Mouse (Mus musculus): ENCODE data around the gene Fgfbp3. TPM values are rescaled to one million over a fixed set of nuclear protein-coding genes. Genes with fewer than 3 reads are reported as not detected.

Gene Fgfbp3
- polyA plus RNA-seq, 1 experiment from 2014 or later, result 5.5 TPM

DNA sequence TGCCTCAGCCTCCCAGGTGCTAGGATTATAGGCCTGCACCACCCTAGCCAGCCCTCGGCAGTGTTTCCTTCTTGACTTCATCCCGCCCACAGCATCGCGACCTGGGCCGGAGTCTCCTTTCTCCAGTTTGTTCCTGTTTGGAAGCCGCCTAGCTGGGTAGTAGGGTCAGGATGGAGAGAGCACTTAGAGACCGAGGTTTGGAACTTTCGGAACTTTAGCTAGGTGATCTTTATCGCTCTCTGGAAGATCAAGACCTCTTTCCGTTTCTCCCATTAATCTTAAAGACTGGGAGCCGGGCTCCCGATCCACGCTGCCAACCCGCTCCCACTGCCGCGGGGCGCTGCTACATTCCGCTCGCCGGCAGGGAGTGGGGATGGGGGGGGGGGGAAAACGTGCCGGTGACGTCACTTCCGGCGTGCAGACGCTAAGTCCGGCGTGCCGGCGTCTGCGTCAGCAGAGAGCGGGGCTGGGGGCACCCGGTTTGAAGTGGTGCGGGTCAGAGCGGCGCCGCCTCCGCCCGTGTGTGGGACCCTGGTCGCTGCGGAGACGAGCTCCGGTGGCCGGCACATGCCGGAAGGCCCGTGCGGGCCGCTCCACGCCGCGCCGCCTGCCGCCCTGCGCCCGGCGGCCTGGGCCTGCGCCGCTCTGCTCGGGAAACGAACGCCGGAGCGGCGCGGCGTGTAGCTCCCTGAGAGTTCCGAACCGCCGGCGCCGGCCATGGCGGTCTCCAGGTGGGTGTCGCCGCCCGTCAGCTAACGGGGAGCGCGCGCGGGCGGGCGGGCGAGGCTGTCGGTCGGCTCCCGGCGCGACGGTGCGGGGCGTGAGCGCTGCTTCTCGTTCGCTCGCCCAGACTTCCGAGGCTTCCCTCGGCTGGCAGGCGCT, 6.5 kb upstream of the Fgfbp3 start, which contains the start of gene Btaf1:
Btaf1 (plus strand) TSS at position 409 of the 882 bp plus-strand sequence.
- Histone ChIP-seq H3K36me3 (ENCODE audit: insufficient read depth) (no peaks in the 10 kb centered on the region), H3K27ac (ENCODE audit: low read depth) (peak within 1 kb of the TSS; percentile 94), H3K9ac (peak within 1 kb of the TSS; percentile 92), H3K4me3 (ENCODE audit: low read depth, low read length) (peak within 1 kb of the TSS; percentile 90), H3K4me2 (peak within 1 kb of the TSS; percentile 88), H3K27me3 (ENCODE audit: insufficient read depth, low read length) (no peaks in the 10 kb centered on the region), H3K9me3 (ENCODE audit: low read depth, low read length) (no peaks in the 10 kb centered on the region), H3K4me1 (ENCODE audit: insufficient read depth) (no peaks in the 10 kb centered on the region; the same call in 1 of the 2 replicates)
- peak; percentile 95 for DNase-seq
- ATAC-seq (ENCODE audit: insufficient read depth), result peak; percentile 97
- WGBS, result under 1% methylated on average over 94 of the region's 98 CpGs
- no peak for TF ChIP-seq CTCF (IDR thresholded peaks at IDR 0.05; ENCODE audit: low read depth)

DNA sequence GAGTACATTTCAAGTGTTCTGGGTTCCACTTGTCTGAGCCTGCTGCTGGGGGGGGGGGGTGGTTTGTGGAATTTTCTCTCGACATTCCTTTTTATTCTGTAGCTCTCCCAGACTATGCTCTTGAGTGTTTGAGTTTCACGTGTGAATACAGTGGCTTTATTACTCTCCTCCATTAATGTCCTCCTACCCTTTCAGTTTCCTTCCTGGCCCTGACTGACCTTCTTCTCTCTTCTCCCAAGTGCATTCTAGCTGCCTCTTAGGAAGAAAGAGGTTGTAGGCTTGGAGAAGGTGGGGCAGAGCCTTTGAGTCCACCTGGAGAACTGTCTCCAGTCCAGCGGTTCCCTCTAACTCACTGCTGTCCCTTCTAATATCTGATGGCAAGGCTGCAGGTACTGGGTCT, 3.5 kb upstream of the Fgfbp3 start:
- Histone ChIP-seq H3K4me2 (no peak overlapping the region), H3K36me3 (ENCODE audit: insufficient read depth) (no peaks in the 10 kb centered on the region), H3K9ac (no peak overlapping the region), H3K27ac (ENCODE audit: low read depth) (peak overlapping the region; percentile 63), H3K4me3 (ENCODE audit: low read depth, low read length) (no peak overlapping the region), H3K4me1 (ENCODE audit: insufficient read depth) (no peaks in the 10 kb centered on the region; the same call in 1 of the 2 replicates), H3K9me3 (ENCODE audit: low read depth, low read length) (no peaks in the 10 kb centered on the region), H3K27me3 (ENCODE audit: insufficient read depth, low read length) (no peaks in the 10 kb centered on the region)
- no peak for TF ChIP-seq CTCF (IDR thresholded peaks at IDR 0.05; ENCODE audit: low read depth)
- no peak for DNase-seq
- WGBS, result 45% methylated on average over 3 of the region's 3 CpGs
- ATAC-seq (ENCODE audit: insufficient read depth), result no peak

DNA sequence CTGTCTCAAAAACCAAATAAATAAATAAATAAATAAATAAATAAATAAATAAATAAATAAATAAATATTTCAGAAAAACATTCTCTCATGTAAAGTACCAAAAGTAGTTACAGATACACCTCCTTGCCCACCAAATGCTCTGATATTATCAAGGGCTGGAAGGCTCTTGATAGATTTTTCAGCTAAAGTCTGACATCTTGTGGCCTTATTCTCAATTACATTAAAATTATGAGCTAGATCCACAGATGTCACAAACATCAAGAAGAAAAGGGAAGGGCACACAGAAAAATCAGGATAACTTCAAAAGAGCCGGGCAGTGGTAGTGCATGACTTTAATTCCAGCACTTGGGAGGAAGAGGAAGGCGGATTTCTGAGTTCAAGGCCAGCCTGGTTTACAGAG, 2.6 kb upstream of the Fgfbp3 start:
- peak; percentile 56 for TF ChIP-seq CTCF (IDR thresholded peaks at IDR 0.05; ENCODE audit: low read depth)
- 15% methylated on average over 2 of the region's 2 CpGs for WGBS
- Histone ChIP-seq H3K36me3 (ENCODE audit: insufficient read depth) (no peaks in the 10 kb centered on the region), H3K27me3 (ENCODE audit: insufficient read depth, low read length) (no peaks in the 10 kb centered on the region), H3K4me1 (ENCODE audit: insufficient read depth) (no peaks in the 10 kb centered on the region), H3K27ac (ENCODE audit: low read depth) (peak overlapping the region; percentile 24; the same call in 1 of the 2 replicates), H3K9me3 (ENCODE audit: low read depth, low read length) (no peaks in the 10 kb centered on the region), H3K4me2 (no peak overlapping the region), H3K9ac (no peak overlapping the region), H3K4me3 (ENCODE audit: low read depth, low read length) (no peak overlapping the region)
- ATAC-seq (ENCODE audit: insufficient read depth) (no peak), DNase-seq (peak; percentile 88)

DNA sequence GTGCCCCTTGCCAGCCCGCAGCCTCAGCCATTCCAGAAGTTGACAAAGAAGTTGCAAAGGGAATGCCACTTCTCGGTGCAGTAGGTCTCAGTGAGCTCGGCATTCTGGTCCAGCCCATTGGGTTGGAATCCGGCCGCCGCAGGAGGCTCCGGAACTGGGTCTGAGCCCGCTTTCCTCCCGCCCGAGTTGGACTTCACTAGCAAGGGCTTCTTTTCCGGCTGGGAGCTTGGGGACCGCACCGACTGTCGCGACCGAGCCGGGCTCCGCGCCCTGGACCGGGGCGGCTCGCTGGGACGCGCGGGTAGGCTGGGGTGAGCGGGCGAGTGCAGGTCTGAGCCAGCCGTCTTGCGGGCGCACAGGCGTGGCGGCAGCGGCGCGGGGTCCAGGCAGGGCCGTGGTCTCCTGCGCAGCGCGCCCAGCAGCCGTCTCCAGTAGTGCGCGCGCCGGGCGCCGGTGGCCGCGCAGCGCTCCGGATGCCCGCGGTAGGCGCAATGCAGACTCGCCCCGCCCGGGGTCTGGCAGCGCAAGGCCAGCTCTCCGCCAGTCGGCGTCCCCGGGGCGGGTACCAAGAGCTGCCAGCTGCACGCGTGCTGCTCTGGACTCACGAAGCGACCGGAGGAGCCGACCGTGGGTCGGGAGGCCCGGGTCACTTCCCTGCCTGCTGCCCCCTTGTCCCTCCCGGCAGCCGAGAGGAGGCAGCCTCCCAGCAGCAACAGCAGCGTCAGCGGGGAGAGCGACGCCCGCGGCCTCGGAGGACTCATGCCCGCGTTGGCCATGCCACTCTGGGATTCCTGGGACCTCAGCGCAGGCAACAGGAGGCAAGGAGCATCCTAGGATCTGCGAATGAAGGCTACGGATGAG, 744 bp downstream of the Fgfbp3 start:
- Histone ChIP-seq H3K4me2 (peak overlapping the region; percentile 70), H3K4me1 (ENCODE audit: insufficient read depth) (no peaks in the 10 kb centered on the region), H3K9me3 (ENCODE audit: low read depth, low read length) (no peaks in the 10 kb centered on the region), H3K36me3 (ENCODE audit: insufficient read depth) (no peaks in the 10 kb centered on the region), H3K27ac (ENCODE audit: low read depth) (peak overlapping the region; percentile 96), H3K27me3 (ENCODE audit: insufficient read depth, low read length) (no peaks in the 10 kb centered on the region), H3K4me3 (ENCODE audit: low read depth, low read length) (peak overlapping the region; percentile 80), H3K9ac (peak overlapping the region; percentile 88)
- WGBS, result 1% methylated on average over 79 of the region's 85 CpGs
- ATAC-seq (ENCODE audit: insufficient read depth), result peak; percentile 91
- TF ChIP-seq CTCF (IDR thresholded peaks at IDR 0.05; ENCODE audit: low read depth), result peak; percentile 62
- DNase-seq, result peak; percentile 88

DNA sequence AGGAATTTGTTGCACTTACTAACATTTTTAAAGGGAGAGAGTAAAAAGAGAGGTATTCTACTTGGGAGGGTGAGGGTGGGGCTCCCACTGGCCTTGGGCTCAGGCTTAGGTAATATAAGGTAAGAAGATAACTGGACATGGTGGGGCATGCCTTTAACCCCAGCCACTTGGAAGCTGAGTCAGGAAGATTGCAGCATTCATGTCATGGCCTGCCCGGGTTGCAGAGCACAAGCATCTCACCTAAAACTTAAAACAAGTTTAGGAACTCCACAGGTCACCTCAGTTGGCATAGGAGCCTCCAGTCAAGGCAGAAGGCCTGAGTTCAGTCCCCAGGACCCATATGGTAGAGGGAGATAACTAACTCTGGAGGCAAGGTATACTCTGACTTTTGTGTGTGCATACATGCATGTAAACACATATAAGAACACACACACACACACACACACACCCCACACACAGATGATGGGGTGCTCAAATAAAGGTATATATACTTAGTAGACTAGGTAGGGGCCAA, 2.5 kb downstream of the Fgfbp3 start:
- 86% methylated on average over 1 of the region's 1 CpGs for WGBS

DNA sequence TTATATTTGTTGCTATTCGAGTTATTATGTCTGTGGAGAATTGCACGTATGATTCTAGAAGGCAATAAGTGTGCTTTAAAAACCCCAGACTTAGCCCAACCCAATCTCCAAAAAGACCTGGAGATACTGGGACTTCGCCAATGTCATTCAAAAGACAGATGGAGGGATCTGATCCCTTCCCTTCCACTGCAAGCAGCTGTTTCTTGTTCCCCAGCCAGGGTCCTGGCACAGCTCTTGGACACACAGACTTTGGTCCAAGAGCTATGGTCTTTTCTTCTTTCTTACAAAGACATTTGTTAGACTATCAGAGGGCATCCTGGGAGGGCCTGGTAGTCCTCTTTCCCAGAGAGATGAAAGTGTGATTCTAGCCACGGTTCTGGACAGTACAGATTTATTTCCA, 3.2 kb downstream of the Fgfbp3 start:
- ATAC-seq (ENCODE audit: insufficient read depth) (no peak), DNase-seq (no peak)
- H3K4me2 ChIP-seq, result no peak overlapping the region
- H3K4me3 ChIP-seq (ENCODE audit: low read depth, low read length), result no peak overlapping the region
- no peaks in the 10 kb centered on the region for H3K27me3 ChIP-seq (ENCODE audit: insufficient read depth, low read length)
- H3K36me3 ChIP-seq (ENCODE audit: insufficient read depth), result no peaks in the 10 kb centered on the region
- H3K9me3 ChIP-seq (ENCODE audit: low read depth, low read length), result no peaks in the 10 kb centered on the region
- no peak for TF ChIP-seq CTCF (IDR thresholded peaks at IDR 0.05; ENCODE audit: low read depth)
- no peaks in the 10 kb centered on the region for H3K4me1 ChIP-seq (ENCODE audit: insufficient read depth)
- H3K9ac ChIP-seq, result no peak overlapping the region
- H3K27ac ChIP-seq (ENCODE audit: low read depth), result no peak overlapping the region
- 72% methylated on average over 4 of the region's 4 CpGs for WGBS

More for the DNA sequence above, 2.5 kb downstream of the Fgfbp3 start:
- no peak overlapping the region for H3K4me2 ChIP-seq
- ATAC-seq (ENCODE audit: insufficient read depth) (no peak), DNase-seq (no peak)
- no peaks in the 10 kb centered on the region for H3K4me1 ChIP-seq (ENCODE audit: insufficient read depth)
- no peak overlapping the region for H3K9ac ChIP-seq
- H3K27ac ChIP-seq (ENCODE audit: low read depth), result no peak overlapping the region
- H3K9me3 ChIP-seq (ENCODE audit: low read depth, low read length), result no peaks in the 10 kb centered on the region
- no peaks in the 10 kb centered on the region for H3K27me3 ChIP-seq (ENCODE audit: insufficient read depth, low read length)
- H3K36me3 ChIP-seq (ENCODE audit: insufficient read depth), result no peaks in the 10 kb centered on the region
- TF ChIP-seq CTCF (IDR thresholded peaks at IDR 0.05; ENCODE audit: low read depth), result no peak
- no peak overlapping the region for H3K4me3 ChIP-seq (ENCODE audit: low read depth, low read length)

All from lung, embryonic 14.5 days (tissue).